Mouse (Mus musculus): Measurements from ENCODE around the gene Rgcc. TPM values are rescaled to one million over a fixed set of nuclear protein-coding genes. Genes with fewer than 3 reads are reported as not detected.

Gene Rgcc
- polyA plus RNA-seq, 1 experiment from 2014 or later: 16.5 TPM

DNA sequence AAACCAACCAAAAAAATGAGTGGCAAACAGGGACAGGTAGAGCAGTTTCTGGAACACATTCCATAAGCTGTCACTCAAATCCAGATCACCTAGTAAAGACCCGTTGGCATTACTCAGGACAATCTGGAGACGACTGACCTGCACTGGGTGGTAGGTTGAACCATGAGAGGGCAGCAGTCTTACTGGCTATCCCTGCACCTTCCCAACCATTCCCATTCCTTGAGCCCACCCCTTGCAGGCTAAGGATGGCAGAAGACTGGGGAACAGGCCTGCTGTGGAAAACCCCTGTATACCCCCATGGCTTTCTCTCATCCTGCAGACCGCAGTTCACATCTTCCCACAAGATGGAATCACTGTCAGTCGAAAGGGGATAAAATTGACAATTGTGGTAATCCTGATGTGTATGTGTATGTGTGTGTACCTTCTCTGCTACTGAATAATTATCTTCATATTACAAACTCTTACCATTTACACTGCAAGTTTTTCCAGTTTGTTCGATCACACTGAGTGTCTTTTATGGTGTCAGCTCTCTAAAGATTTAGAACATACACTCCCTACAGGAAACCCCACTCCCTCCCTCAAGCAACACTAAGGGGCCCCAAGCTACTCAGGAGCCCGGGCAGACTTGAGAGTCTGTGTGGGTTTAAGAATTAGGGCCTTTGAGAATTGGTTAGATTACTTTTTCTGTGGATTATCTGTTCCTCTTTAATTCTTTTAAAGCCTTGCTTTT, 59.6 kb downstream of the Rgcc start:
- Histone ChIP-seq H3K36me3 (ENCODE audit: control insufficient read depth, insufficient read depth, low read length) (no peaks in the 10 kb centered on the region), H3K27me3 (ENCODE audit: control insufficient read depth, insufficient read depth, low read length) (peaks cover 9% of the 10 kb centered on the region), H3K4me3 (ENCODE audit: control insufficient read depth in 1 of 2, insufficient read depth in 1 of 2, low read depth in 1 of 2, low read length in 2 of 2) (no peak overlapping the region), H3K4me2 (ENCODE audit: low read length) (no peak overlapping the region), H3K9me3 (ENCODE audit: control insufficient read depth, low read length) (peaks cover 6% of the 10 kb centered on the region; the same call in 1 of the 2 replicates), H3K4me1 (ENCODE audit: control insufficient read depth in 2 of 2, insufficient read depth in 2 of 2, low read length in 2 of 2) (peaks cover 0 to 5% of the 10 kb centered on the region in 2 experiments; a peak in 2 of 4 replicates), H3K27ac (replicated peaks in 1 of 2; ENCODE audit: control insufficient read depth in 1 of 2, insufficient read depth in 1 of 2, low read depth in 2 of 2, low read length in 2 of 2) (no peak overlapping the region), H3K9ac (ENCODE audit: low read length) (no peak overlapping the region)
- ATAC-seq (ENCODE audit: insufficient number of reproducible peaks, insufficient read depth, low FRiP score, low read depth): no peak
- 69% methylated on average over 6 of the region's 6 CpGs for WGBS

DNA sequence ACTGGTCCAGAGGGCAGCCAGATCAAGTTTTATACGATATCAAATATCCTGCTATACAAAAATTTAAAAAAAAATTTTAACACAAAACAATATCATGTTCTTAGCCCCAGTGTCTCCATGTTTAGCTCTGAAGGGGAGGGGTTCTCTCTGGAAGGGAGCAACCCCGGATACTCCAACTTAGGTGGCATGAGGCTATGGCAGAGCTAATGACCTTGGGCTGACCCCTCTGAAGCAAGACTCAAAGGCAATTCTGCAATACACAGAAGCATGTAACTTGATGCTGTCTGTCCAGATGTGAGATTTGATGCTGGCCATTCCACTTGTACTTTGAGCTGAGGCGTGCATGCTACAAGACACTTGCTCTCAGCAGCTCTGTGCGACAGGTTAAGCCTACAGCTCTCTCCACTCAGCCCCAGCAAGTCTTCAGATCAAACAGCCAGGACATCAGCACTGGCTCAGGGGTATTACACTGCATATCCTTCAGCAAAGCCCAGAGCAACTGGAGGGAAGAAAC, 60.3 kb downstream of the Rgcc start:
- H3K36me3 ChIP-seq (ENCODE audit: control insufficient read depth, insufficient read depth, low read length): no peaks in the 10 kb centered on the region
- H3K27ac ChIP-seq (replicated peaks in 1 of 2; ENCODE audit: control insufficient read depth in 1 of 2, insufficient read depth in 1 of 2, low read depth in 2 of 2, low read length in 2 of 2): no peak overlapping the region
- H3K9ac ChIP-seq (ENCODE audit: low read length): no peak overlapping the region
- no peak overlapping the region for H3K4me2 ChIP-seq (ENCODE audit: low read length)
- H3K9me3 ChIP-seq (ENCODE audit: control insufficient read depth, low read length): peaks cover 6% of the 10 kb centered on the region; the same call in 1 of the 2 replicates
- peaks cover 11% of the 10 kb centered on the region for H3K27me3 ChIP-seq (ENCODE audit: control insufficient read depth, insufficient read depth, low read length)
- 48% methylated on average over 4 of the region's 4 CpGs for WGBS
- ATAC-seq (ENCODE audit: insufficient number of reproducible peaks, insufficient read depth, low FRiP score, low read depth): no peak
- H3K4me3 ChIP-seq (ENCODE audit: control insufficient read depth in 1 of 2, insufficient read depth in 1 of 2, low read depth in 1 of 2, low read length in 2 of 2): no peak overlapping the region
- H3K4me1 ChIP-seq (ENCODE audit: control insufficient read depth in 2 of 2, insufficient read depth in 2 of 2, low read length in 2 of 2): peaks cover 0 to 5% of the 10 kb centered on the region in 2 experiments; a peak in 2 of 4 replicates

DNA sequence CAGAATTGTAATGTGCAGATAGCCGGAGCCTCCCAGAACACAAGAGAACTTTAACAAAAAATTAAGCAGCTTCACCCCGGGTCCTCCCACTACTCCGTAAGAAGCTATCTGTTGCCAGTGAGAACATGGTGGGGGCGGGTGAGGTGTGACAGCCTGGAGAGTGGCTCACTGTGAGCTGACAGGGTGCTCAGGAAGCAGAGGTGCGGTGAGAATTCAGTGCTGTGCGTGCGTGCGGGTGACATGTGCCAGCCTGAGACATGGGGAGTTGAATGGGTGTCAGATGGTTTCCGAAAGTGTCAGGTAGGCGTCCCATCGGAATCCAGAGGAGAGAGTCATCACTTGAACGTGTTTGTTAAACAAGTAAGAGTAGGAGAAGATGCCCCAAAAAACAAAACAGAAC, 62.0 kb downstream of the Rgcc start:
- WGBS: 52% methylated on average over 12 of the region's 12 CpGs
- ATAC-seq (ENCODE audit: insufficient number of reproducible peaks, insufficient read depth, low FRiP score, low read depth): no peak
- no peak overlapping the region for H3K27ac ChIP-seq (replicated peaks in 1 of 2; ENCODE audit: control insufficient read depth in 1 of 2, insufficient read depth in 1 of 2, low read depth in 2 of 2, low read length in 2 of 2)

More for the DNA sequence above, 62.0 kb downstream of the Rgcc start:
- Histone ChIP-seq H3K9ac (ENCODE audit: low read length) (no peak overlapping the region), H3K4me2 (ENCODE audit: low read length) (no peak overlapping the region), H3K4me1 (ENCODE audit: control insufficient read depth in 2 of 2, insufficient read depth in 2 of 2, low read length in 2 of 2) (peaks cover 0 to 5% of the 10 kb centered on the region in 2 experiments; a peak in 2 of 4 replicates), H3K27me3 (ENCODE audit: control insufficient read depth, insufficient read depth, low read length) (peaks cover 24% of the 10 kb centered on the region), H3K36me3 (ENCODE audit: control insufficient read depth, insufficient read depth, low read length) (no peaks in the 10 kb centered on the region), H3K4me3 (ENCODE audit: control insufficient read depth in 1 of 2, insufficient read depth in 1 of 2, low read depth in 1 of 2, low read length in 2 of 2) (no peak overlapping the region), H3K9me3 (ENCODE audit: control insufficient read depth, low read length) (peaks cover 6% of the 10 kb centered on the region; the same call in 1 of the 2 replicates)

Other genes starting within 250 kb of the Rgcc start
- not detected in 2 replicates for gene Zfp957, start 54.3 kb downstream of the Rgcc start, polyA plus RNA-seq (2014; fragmentation: Nextera tagmentation; extraction: Ambion mirVana)
- gene Naa16, start 89.1 kb upstream of the Rgcc start, polyA plus RNA-seq (2014; fragmentation: Nextera tagmentation; extraction: Ambion mirVana): 21.7 and 22.1 TPM in 2 replicates
- 9.9 and 10.9 TPM in 2 replicates for gene Mtrf1, start 96.1 kb upstream of the Rgcc start, polyA plus RNA-seq (2014; fragmentation: Nextera tagmentation; extraction: Ambion mirVana)
- gene Kbtbd7, start 124.9 kb upstream of the Rgcc start, polyA plus RNA-seq (2014; fragmentation: Nextera tagmentation; extraction: Ambion mirVana): 9.4 and 10.8 TPM in 2 replicates
- gene Kbtbd6, start 150.2 kb upstream of the Rgcc start, polyA plus RNA-seq (2014; fragmentation: Nextera tagmentation; extraction: Ambion mirVana): 1.4 and 1.7 TPM in 2 replicates
- gene Elf1, start 179.5 kb upstream of the Rgcc start, polyA plus RNA-seq (2014; fragmentation: Nextera tagmentation; extraction: Ambion mirVana): 11.0 and 12.0 TPM in 2 replicates
- 27.0 and 29.2 TPM in 2 replicates for gene Wbp4, start 179.9 kb upstream of the Rgcc start, polyA plus RNA-seq (2014; fragmentation: Nextera tagmentation; extraction: Ambion mirVana)